Mouse (Mus musculus) MEL (cell line): ENCODE measurements around the gene Eml5. TPM values are rescaled to one million over a fixed set of nuclear protein-coding genes. Genes with fewer than 3 reads are reported as not detected.

Experiments
- DNase-seq: peaks from one replicate; pipeline ENCODE4 v3.0.0; 2011; ENCODE audit warnings: low read depth, low spot score
- H3K27ac ChIP-seq: 2 replicates; pipeline ENCODE4 v1.5.1; 2012; ENCODE audit warnings: low read depth, mild to moderate bottlenecking, control low read depth, low read length, moderate library complexity; ENCODE audit not compliant: control insufficient read depth
- H3K27me3 ChIP-seq, 2 experiments: fragments of 150-350 bp in 1 of 2; sonication (generic) in 1 of 2; 2 replicates each; pipeline ENCODE4 v1.6.1; 2012; ENCODE audit warnings: low read length in 2 of 2, mild to moderate bottlenecking in 2 of 2, improper control_type of control experiment in 1 of 2, moderate library complexity in 1 of 2; ENCODE audit not compliant: insufficient read depth in 2 of 2, control insufficient read depth in 1 of 2
- H3K36me3 ChIP-seq, 2 experiments: 2 replicates each; pipeline ENCODE4 v1.6.1; 2012 to 2014; ENCODE audit warnings: low read length in 2 of 2, improper control_type of control experiment in 1 of 2, inconsistent platforms in 1 of 2, mild to moderate bottlenecking in 1 of 2; ENCODE audit not compliant: insufficient read depth in 2 of 2, control insufficient read depth in 1 of 2
- H3K4me1 ChIP-seq, 2 experiments: fragments of 150-350 bp in 1 of 2; sonication (generic) in 1 of 2; 2 replicates each; pipeline ENCODE4 v1.6.1; 2012; ENCODE audit warnings: low read length in 2 of 2, improper control_type of control experiment in 1 of 2, mild to moderate bottlenecking in 1 of 2; ENCODE audit not compliant: insufficient read depth in 2 of 2, control insufficient read depth in 1 of 2
- H3K4me3 ChIP-seq, 2 experiments: fragments of 150-350 bp in 1 of 2; sonication (generic) in 1 of 2; 2 replicates each; pipeline ENCODE4 v1.5.1; 2012; ENCODE audit warnings: low read depth in 2 of 2, low read length in 2 of 2, mild to moderate bottlenecking in 2 of 2, moderate library complexity in 2 of 2, control low read depth in 1 of 2, improper control_type of control experiment in 1 of 2; ENCODE audit not compliant: control insufficient read depth in 1 of 2, insufficient read depth in 1 of 2
- H3K79me2 ChIP-seq: 2 replicates; pipeline ENCODE4 v1.6.1; 2012; ENCODE audit warnings: mild to moderate bottlenecking, low read length, moderate library complexity; ENCODE audit not compliant: control insufficient read depth, poor library complexity, insufficient read depth
- H3K9ac ChIP-seq: 2 replicates; pipeline ENCODE4 v1.6.1; 2012; ENCODE audit warnings: low read depth, mild to moderate bottlenecking, control low read depth, low read length, moderate library complexity; ENCODE audit not compliant: control insufficient read depth, poor library complexity, severe bottlenecking
- H3K9me3 ChIP-seq: fragments of 150-350 bp; sonication (generic); replicated peaks from 2 replicates; pipeline ENCODE4 v1.6.1; 2012; ENCODE audit warnings: mild to moderate bottlenecking, low read length, improper control_type of control experiment, moderate library complexity; ENCODE audit not compliant: insufficient read depth
- BHLHE40 ChIP-seq: IDR thresholded peaks from 2 replicates; pipeline ENCODE4 v1.6.1; 2012; ENCODE audit warnings: low read depth, mild to moderate bottlenecking, inconsistent platforms, low read length, improper control_type of control experiment, borderline replicate concordance
- CHD1 ChIP-seq: IDR thresholded peaks from 2 replicates; pipeline ENCODE4 v1.6.1; 2012; ENCODE audit warnings: low read depth, mild to moderate bottlenecking, inconsistent platforms, low read length, improper control_type of control experiment
- CHD2 ChIP-seq: IDR thresholded peaks from 2 replicates; pipeline ENCODE4 v1.6.1; 2011; ENCODE audit warnings: low read length, improper control_type of control experiment
- EP300 ChIP-seq, 2 experiments: IDR thresholded peaks; 2 replicates each; pipeline ENCODE4 v1.6.1; 2011; ENCODE audit warnings: improper control_type of control experiment in 2 of 2, low read length in 2 of 2, low read depth in 1 of 2, mild to moderate bottlenecking in 1 of 2
- MAX ChIP-seq: IDR thresholded peaks from 2 replicates; pipeline ENCODE4 v1.6.1; 2011; ENCODE audit warnings: low read length, improper control_type of control experiment
- MAZ ChIP-seq: IDR thresholded peaks from 2 replicates; pipeline ENCODE4 v1.6.1; 2012; ENCODE audit warnings: low read depth, mild to moderate bottlenecking, inconsistent platforms, low read length, improper control_type of control experiment
- MXI1 ChIP-seq: IDR thresholded peaks from 2 replicates; pipeline ENCODE4 v1.6.1; 2011; ENCODE audit warnings: mild to moderate bottlenecking, low read depth, low read length, improper control_type of control experiment
- MYB ChIP-seq: IDR thresholded peaks from 2 replicates; pipeline ENCODE4 v1.6.1; 2011; ENCODE audit warnings: mild to moderate bottlenecking, low read depth, low read length, improper control_type of control experiment
- MYC ChIP-seq: IDR thresholded peaks from 2 replicates; pipeline ENCODE4 v1.6.1; 2011; ENCODE audit warnings: low read depth, mild to moderate bottlenecking, low read length, improper control_type of control experiment, moderate library complexity
- NELFE ChIP-seq: IDR thresholded peaks from 2 replicates; pipeline ENCODE4 v1.6.1; 2011; ENCODE audit warnings: low read depth, low read length, improper control_type of control experiment
- NRF1 ChIP-seq: IDR thresholded peaks from 2 replicates; pipeline ENCODE4 v1.6.1; 2014; ENCODE audit warnings: low read depth, mild to moderate bottlenecking, inconsistent platforms, low read length, improper control_type of control experiment, moderate library complexity; ENCODE audit not compliant: poor library complexity, insufficient read depth, severe bottlenecking
- POLR2A ChIP-seq, 2 experiments: IDR thresholded peaks; 2 replicates each; pipeline ENCODE4 v1.6.1; 2011 to 2012; ENCODE audit warnings: low read length in 2 of 2, mild to moderate bottlenecking in 2 of 2, control low read depth in 1 of 2, improper control_type of control experiment in 1 of 2, low read depth in 1 of 2, moderate library complexity in 1 of 2; ENCODE audit not compliant: control insufficient read depth in 1 of 2, insufficient read depth in 1 of 2, poor library complexity in 1 of 2
- POLR2AphosphoS2 ChIP-seq: IDR thresholded peaks from 2 replicates; pipeline ENCODE4 v1.6.1; 2011; ENCODE audit warnings: low read length, improper control_type of control experiment
- POLR2AphosphoS5 ChIP-seq: IDR thresholded peaks from 2 replicates; pipeline ENCODE4 v1.6.1; 2012; ENCODE audit warnings: low read depth, borderline replicate concordance, mild to moderate bottlenecking, inconsistent platforms, low read length, moderate library complexity, mixed read lengths
- RCOR1 ChIP-seq: IDR thresholded peaks from 2 replicates; pipeline ENCODE4 v1.6.1; 2012; ENCODE audit warnings: low read depth, mild to moderate bottlenecking, inconsistent platforms, low read length, improper control_type of control experiment
- SIN3A ChIP-seq: IDR thresholded peaks from 2 replicates; pipeline ENCODE4 v1.6.1; 2012; ENCODE audit warnings: low read length, improper control_type of control experiment, inconsistent platforms
- TAL1 ChIP-seq: IDR thresholded peaks from 2 replicates; pipeline ENCODE4 v1.6.1; 2012; ENCODE audit warnings: mild to moderate bottlenecking, inconsistent platforms, low read length, moderate library complexity, mixed read lengths
- TCF12 ChIP-seq: IDR thresholded peaks from 2 replicates; pipeline ENCODE4 v1.6.1; 2014; ENCODE audit warnings: low read depth, mild to moderate bottlenecking, inconsistent platforms, low read length, improper control_type of control experiment, moderate library complexity
- UBTF ChIP-seq: IDR thresholded peaks from 2 replicates; pipeline ENCODE4 v1.6.1; 2012; ENCODE audit warnings: low read depth, mild to moderate bottlenecking, inconsistent platforms, low read length, improper control_type of control experiment, moderate library complexity, borderline replicate concordance; ENCODE audit not compliant: insufficient read depth
- USF1 ChIP-seq: IDR thresholded peaks from 2 replicates; pipeline ENCODE4 v1.6.1; 2014; ENCODE audit warnings: low read depth, mild to moderate bottlenecking, inconsistent platforms, low read length, improper control_type of control experiment, moderate library complexity
- USF2 ChIP-seq, 2 experiments: IDR thresholded peaks; 2 replicates each; pipeline ENCODE4 v1.6.1; 2011 to 2012; ENCODE audit warnings: improper control_type of control experiment in 2 of 2, low read length in 2 of 2, borderline replicate concordance in 1 of 2, inconsistent platforms in 1 of 2, low read depth in 1 of 2, mild to moderate bottlenecking in 1 of 2; ENCODE audit not compliant: insufficient read depth in 1 of 2
- ZKSCAN1 ChIP-seq: IDR thresholded peaks from 2 replicates; pipeline ENCODE4 v1.6.1; 2012; ENCODE audit warnings: low read depth, mild to moderate bottlenecking, inconsistent platforms, low read length, improper control_type of control experiment, moderate library complexity
- ZMIZ1 ChIP-seq: IDR thresholded peaks from 2 replicates; pipeline ENCODE4 v1.6.1; 2012; ENCODE audit warnings: low read depth, mild to moderate bottlenecking, inconsistent platforms, low read length, improper control_type of control experiment, moderate library complexity
- ZNF384 ChIP-seq: IDR thresholded peaks from 2 replicates; pipeline ENCODE4 v1.6.1; 2012; ENCODE audit warnings: low read depth, mild to moderate bottlenecking, inconsistent platforms, low read length, improper control_type of control experiment
- polyA plus RNA-seq, 2 experiments: library from polyadenylated mRNA; stranded (reverse) in 1 of 2; unstranded in 1 of 2; fragments of >175 nt in 1 of 2; fragments of >200 nt in 1 of 2; gene quantifications; 2 replicates each; pipeline versions ENCODE4 v1.2.1 to v1.2.4; 2012; ENCODE audit warnings: low replicate concordance in 2 of 2, low read depth in 1 of 2; ENCODE audit not compliant: insufficient read length in 2 of 2, insufficient read depth in 1 of 2, missing spikeins in 1 of 2
- total RNA-seq: library from RNA; depleted of rRNA; stranded (reverse); fragments of 300-350 nt; gene quantifications from 2 replicates; pipeline ENCODE4 v1.2.3, GENCODE M21; 2012

Gene Eml5
- total and polyA plus RNA-seq, 3 experiments: 4.7 to 13.2 TPM; not detected in 1

DNA sequence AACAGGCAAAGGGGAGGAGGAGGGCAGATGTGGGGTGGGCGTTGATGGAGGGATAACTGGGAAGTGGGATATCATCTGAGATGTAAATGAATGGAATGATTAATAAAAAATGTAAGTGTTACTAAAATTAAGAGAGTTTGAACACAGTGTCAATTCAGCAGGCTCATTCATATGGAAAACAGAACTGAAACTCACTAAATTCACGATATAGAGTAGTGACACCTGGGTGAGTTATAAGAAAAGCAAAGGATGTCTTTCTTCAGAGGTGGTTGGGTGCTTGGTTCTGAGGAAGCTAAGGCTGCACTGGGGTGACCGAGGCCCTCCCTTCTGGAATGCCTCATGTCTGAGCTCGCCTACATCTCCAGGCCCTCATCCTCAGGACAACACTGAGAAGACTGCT lies 37.8 kb downstream of the Eml5 start:
- Histone ChIP-seq H3K9me3 (no peaks in the 10 kb centered on the region), H3K36me3 (no peaks in the 10 kb centered on the region), H3K4me3 (no peak overlapping the region), H3K9ac (no peak overlapping the region), H3K4me1 (peaks cover 0 to 2% of the 10 kb centered on the region in 2 experiments; a peak in 1 of 4 replicates), H3K79me2 (no peaks in the 10 kb centered on the region), H3K27me3 (no peaks in the 10 kb centered on the region)
- DNase-seq: no peak
- TF ChIP-seq SIN3A (no peak), ZKSCAN1 (no peak), TAL1 (no peak), CHD1 (no peak), POLR2AphosphoS5 (no peak), UBTF (no peak), NELFE (no peak), MXI1 (no peak)
- TF ChIP-seq, all 39 proteins: peak for 0
- no peak overlapping the region for H3K27ac ChIP-seq

DNA sequence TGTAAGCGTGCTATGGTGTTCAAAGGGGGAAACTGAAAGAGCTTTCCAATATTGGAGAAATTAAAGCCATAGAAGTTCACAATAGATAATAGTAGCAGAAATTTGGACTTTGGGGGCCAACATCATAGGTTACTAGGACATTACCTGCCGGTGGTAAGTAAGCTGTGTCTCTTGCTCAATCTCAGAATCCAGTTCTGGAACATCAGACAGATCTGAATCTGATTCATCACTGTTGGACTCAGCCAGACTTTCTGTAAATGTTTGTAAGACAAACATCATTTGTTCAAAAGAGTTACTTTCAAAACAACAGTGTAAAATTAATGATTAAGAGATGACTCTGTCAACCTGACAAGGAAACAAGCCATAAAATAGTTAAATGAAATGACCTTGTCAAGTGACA lies 41.0 kb downstream of the Eml5 start:
- H3K27ac ChIP-seq: no peak overlapping the region
- TF ChIP-seq ZKSCAN1 (no peak), USF2 (IDR thresholded peaks at IDR 0.05; ENCODE audit: borderline replicate concordance in 1 of 2, insufficient read depth in 1 of 2, low read depth in 1 of 2, low read length in 2 of 2) (no peak), POLR2AphosphoS2 (no peak), BHLHE40 (no peak), TCF12 (no peak), NRF1 (no peak), POLR2AphosphoS5 (no peak), MAX (no peak), CHD1 (no peak), SIN3A (no peak), USF1 (no peak), ZMIZ1 (no peak), MAZ (no peak), MYC (no peak), POLR2A (IDR thresholded peaks at IDR 0.05; ENCODE audit: control insufficient read depth in 1 of 2, insufficient read depth in 1 of 2, low read depth in 1 of 2, low read length in 2 of 2, poor library complexity in 1 of 2) (no peak), EP300 (IDR thresholded peaks at IDR 0.05; ENCODE audit: low read depth in 1 of 2, low read length in 2 of 2) (no peak), RCOR1 (no peak), CHD2 (no peak), MYB (no peak), ZNF384 (no peak)
- TF ChIP-seq, all 39 proteins: peak for 0
- Histone ChIP-seq H3K4me3 (no peak overlapping the region), H3K36me3 (no peaks in the 10 kb centered on the region), H3K9ac (no peak overlapping the region), H3K27me3 (no peaks in the 10 kb centered on the region), H3K79me2 (no peaks in the 10 kb centered on the region), H3K4me1 (peaks cover 0 to 2% of the 10 kb centered on the region in 2 experiments; a peak in 1 of 4 replicates), H3K9me3 (no peaks in the 10 kb centered on the region)
- no peak for DNase-seq
